Mouse (Mus musculus) monocyte, adult 2 months (primary cell): Measurements from ENCODE around the gene Orc5.
"Not testable (repeated sequence)": the region's sequence is repeated elsewhere in the genome, so short reads cannot be mapped to it uniquely, and the experiment has no call there.

Experiments
- DNase-seq, 2 experiments: peaks; one replicate each; pipeline ENCODE4 v3.0.0; 2022; ENCODE audit warnings: low spot score in 2 of 2, low read depth in 1 of 2

Orc5 gene

GRCm38 (mm10) chr5:22538996-22539600 is 11.1 kb downstream of the Orc5 start:
- DNase-seq: no peak

GRCm38 (mm10) chr5:22536695-22537094 is 13.5 kb downstream of the Orc5 start:
- no peak for DNase-seq

- DNase-seq: no peak
Measured at GRCm38 (mm10) chr5:22532571-22532970, 17.7 kb downstream of the Orc5 start.

GRCm38 (mm10) chr5:22522612-22523011 is 27.6 kb downstream of the Orc5 start:
- no peak for DNase-seq

GRCm38 (mm10) chr5:22519708-22520107 is 30.5 kb downstream of the Orc5 start:
- DNase-seq: no peak

GRCm38 (mm10) chr5:22515745-22516144 is 34.5 kb downstream of the Orc5 start:
- not testable (repeated sequence) for DNase-seq

- not testable (repeated sequence) for DNase-seq
Measured at GRCm38 (mm10) chr5:22514231-22514630, 36.0 kb downstream of the Orc5 start.

GRCm38 (mm10) chr5:22512579-22512978 is 37.6 kb downstream of the Orc5 start:
- not testable (repeated sequence) for DNase-seq

- no peak for DNase-seq
Measured at GRCm38 (mm10) chr5:22511824-22512223, 38.4 kb downstream of the Orc5 start.

GRCm38 (mm10) chr5:22508560-22508959 is 41.7 kb downstream of the Orc5 start:
- DNase-seq: no peak

GRCm38 (mm10) chr5:22499437-22499836 is 50.8 kb downstream of the Orc5 start:
- no peak for DNase-seq

- no peak for DNase-seq
Measured at GRCm38 (mm10) chr5:22491088-22491487, 59.1 kb downstream of the Orc5 start.

- no peak for DNase-seq
Measured at GRCm38 (mm10) chr5:22489091-22489490, 61.1 kb downstream of the Orc5 start.

GRCm38 (mm10) chr5:22486601-22487206 is 63.5 kb downstream of the Orc5 start:
- DNase-seq: no peak

GRCm38 (mm10) chr5:22485764-22486163 is 64.5 kb downstream of the Orc5 start:
- DNase-seq: no peak

- DNase-seq: no peak
Measured at GRCm38 (mm10) chr5:22482567-22482966, 67.7 kb downstream of the Orc5 start.

- DNase-seq: not testable (repeated sequence)
Measured at GRCm38 (mm10) chr5:22472445-22472844, 77.8 kb downstream of the Orc5 start.

GRCm38 (mm10) chr5:22471243-22471642 is 79.0 kb downstream of the Orc5 start:
- DNase-seq: no peak

- no peak for DNase-seq
Measured at GRCm38 (mm10) chr5:22452871-22453661, 97.2 kb downstream of the Orc5 start.

- DNase-seq: no peak
Measured at GRCm38 (mm10) chr5:22452452-22452851, 97.8 kb downstream of the Orc5 start.

GRCm38 (mm10) chr5:22451764-22452163 is 98.5 kb downstream of the Orc5 start:
- DNase-seq: no peak

- DNase-seq: no peak
Measured at GRCm38 (mm10) chr5:22449492-22449891, 100.7 kb downstream of the Orc5 start.
